Mouse (Mus musculus) cortical plate, adult 2 months (tissue): ENCODE measurements at regions not wholly inside any gene's neighbourhood (a gene's known extent, or its start where the extent isn't known, plus 50 kb on each side); places are given as distances from the start of the nearest gene placed in this dataset.

Experiments used
- H3K27ac ChIP-seq: fragments of 200-500 bp; 2 replicates; pipeline ENCODE4 v1.5.1; 2012; ENCODE audit warnings: low read length, control low read depth, inconsistent platforms; ENCODE audit not compliant: insufficient read depth
- H3K4me1 ChIP-seq: fragments of 200-500 bp; 2 replicates; pipeline ENCODE4 v1.6.1; 2011; ENCODE audit warnings: low read length; ENCODE audit not compliant: control insufficient read depth, insufficient read depth
- H3K4me3 ChIP-seq: fragments of 200-500 bp; 2 replicates; pipeline ENCODE4 v1.5.1; 2011; ENCODE audit warnings: mild to moderate bottlenecking, low read length, control low read depth; ENCODE audit not compliant: insufficient read depth
- CTCF ChIP-seq: fragments of 200-500 bp; IDR thresholded peaks from 2 replicates; pipeline ENCODE4 v1.5.1; 2011; ENCODE audit warnings: mild to moderate bottlenecking, control low read depth, low read length; ENCODE audit not compliant: insufficient read depth; ENCODE audit errors: extremely low read depth
- POLR2A ChIP-seq: fragments of 200-500 bp; IDR thresholded peaks from 2 replicates; pipeline ENCODE4 v1.6.1; 2011; ENCODE audit warnings: mild to moderate bottlenecking, low read length, control low read depth; ENCODE audit not compliant: insufficient read depth; ENCODE audit errors: extremely low read depth

DNA sequence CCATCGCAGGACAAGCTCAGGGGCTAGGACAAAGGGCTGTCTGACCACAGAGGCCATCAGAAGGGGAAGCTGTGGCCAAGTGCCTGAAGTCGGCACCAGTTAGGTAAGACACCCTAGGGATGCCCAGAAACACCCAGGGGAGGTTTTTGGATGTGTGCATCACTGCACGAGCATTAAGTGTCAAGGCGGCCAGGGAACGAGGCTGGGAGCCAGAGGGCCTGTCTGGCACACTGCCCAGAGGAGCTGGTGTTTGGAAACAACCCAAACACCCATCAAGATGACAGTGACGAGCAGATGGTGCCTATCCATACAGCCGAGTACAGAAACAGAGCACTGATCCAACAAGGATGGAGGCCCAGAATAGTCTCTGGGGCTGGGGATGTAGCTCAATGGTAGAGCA is 130.0 kb downstream of the Rybp start:
- H3K4me1 ChIP-seq, result no peaks in the 10 kb centered on the region
- H3K4me3 ChIP-seq, result no peak overlapping the region
- no peak for TF ChIP-seq POLR2A
- no peak for TF ChIP-seq CTCF
- H3K27ac ChIP-seq, result no peak overlapping the region

DNA sequence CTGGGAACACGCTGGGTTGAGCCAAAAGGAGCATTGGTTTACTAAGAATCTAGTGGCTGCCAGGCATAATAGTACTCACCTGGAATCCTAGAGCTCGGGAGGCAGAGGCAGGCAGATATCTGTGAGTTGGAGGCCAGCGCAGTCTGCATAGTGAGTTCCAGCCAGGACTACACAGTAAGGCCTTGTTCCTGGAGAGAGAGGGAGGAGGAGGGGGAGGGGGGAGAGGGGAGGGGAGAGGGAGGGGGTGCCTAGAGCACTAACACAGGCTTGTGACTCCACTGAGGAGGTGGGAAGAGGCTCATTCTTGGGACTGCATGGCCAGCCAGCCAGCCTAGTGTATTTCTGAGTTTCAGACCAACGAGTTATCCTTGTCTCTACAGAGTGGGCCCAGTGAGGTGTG is 131.1 kb downstream of the Rybp start:
- H3K4me1 ChIP-seq, result no peaks in the 10 kb centered on the region
- TF ChIP-seq POLR2A, result no peak
- TF ChIP-seq CTCF, result no peak
- H3K27ac ChIP-seq, result no peak overlapping the region
- H3K4me3 ChIP-seq, result no peak overlapping the region

DNA sequence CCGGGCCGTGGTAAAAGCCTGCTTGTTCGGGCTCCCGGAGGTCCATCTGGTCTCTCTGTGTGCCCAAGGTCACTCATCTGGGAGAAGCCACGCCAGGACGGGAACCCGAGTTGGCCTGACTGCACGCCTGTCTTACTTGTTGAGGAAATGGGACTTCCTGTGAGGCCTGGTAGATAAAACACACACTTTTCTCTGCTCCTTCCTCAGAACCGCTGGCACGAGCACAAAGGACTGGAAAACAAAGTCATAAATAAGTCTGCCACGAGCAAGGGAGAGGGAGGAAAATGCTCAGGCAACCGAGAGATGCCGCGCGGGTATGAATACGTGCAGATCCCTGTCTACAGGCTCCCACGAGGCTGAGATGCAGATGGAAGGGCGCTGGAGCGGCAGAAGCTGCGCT is 131.6 kb downstream of the Rybp start:
- TF ChIP-seq POLR2A (no peak), CTCF (no peak)
- Histone ChIP-seq H3K27ac (no peak overlapping the region), H3K4me3 (no peak overlapping the region), H3K4me1 (no peaks in the 10 kb centered on the region)

- Histone ChIP-seq H3K4me1 (no peaks in the 10 kb centered on the region), H3K4me3 (no peak overlapping the region), H3K27ac (no peak overlapping the region)
- no peak for TF ChIP-seq POLR2A
- no peak for TF ChIP-seq CTCF
Observed at GRCm38 (mm10) chr6:100151447-100151846, 135.8 kb downstream of the Rybp start.

DNA sequence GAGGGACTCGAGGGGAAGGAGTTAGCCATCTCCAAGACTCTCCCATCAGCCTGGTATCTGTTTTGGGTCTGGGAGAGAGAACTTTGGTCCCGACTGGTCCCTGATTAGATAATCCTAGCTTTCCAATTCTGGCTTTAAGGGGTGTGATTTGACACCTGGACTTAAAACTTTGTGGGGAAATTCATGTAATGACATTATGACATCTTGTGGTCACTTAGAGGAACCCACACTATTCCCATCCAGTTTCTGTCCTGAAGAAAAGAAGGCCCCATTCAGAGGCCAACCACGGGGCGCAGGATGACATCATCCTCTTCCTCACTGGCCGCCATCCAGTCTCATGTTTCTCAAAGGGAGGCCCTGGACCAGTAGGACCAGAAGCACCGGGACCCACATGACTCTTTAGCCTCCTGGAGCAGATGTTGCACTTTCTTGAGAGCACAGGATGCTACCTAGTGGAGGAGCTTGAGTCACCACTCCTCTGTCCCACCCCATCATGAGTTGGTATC is 136.5 kb downstream of the Rybp start:
- no peak overlapping the region for H3K27ac ChIP-seq
- no peaks in the 10 kb centered on the region for H3K4me1 ChIP-seq
- TF ChIP-seq POLR2A (no peak), CTCF (no peak)
- H3K4me3 ChIP-seq, result no peak overlapping the region

- TF ChIP-seq POLR2A, result no peak
- no peak for TF ChIP-seq CTCF
- Histone ChIP-seq H3K4me1 (no peaks in the 10 kb centered on the region), H3K27ac (no peak overlapping the region), H3K4me3 (no peak overlapping the region)
Observed at GRCm38 (mm10) chr6:100149458-100149852, 137.8 kb downstream of the Rybp start.

DNA sequence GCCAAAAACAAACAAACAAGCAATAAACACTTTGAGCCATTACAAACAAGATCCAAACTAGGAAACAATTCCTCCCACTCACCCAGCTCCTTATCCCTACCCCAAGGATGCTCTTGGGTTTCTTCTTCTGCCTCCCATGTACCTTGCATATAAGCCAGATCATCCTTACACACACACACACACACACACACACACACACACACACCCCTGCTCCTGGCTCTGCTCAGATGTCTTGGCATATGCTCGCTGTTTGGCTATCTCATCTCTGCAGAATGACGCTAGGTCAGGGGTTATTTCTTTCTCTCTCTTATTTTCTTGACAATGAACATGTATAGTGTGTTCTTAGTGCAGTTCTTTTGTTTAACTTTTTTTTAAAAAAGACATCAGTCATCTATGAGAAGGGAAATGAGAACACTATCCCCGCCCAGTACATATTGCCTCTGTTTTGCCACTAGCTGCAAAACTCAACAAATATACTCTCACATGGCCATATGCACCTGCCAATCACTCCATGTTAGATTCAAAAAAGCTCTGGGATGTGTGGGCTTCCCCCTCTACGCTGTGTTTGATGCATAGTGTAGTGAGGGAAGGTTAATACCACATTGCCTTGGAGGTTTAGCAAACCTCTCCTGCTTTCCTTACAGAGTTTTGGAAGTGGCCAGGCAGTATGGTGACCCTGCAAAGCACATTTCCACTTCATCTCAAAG is 138.4 kb downstream of the Rybp start:
- TF ChIP-seq CTCF (no peak), POLR2A (no peak)

DNA sequence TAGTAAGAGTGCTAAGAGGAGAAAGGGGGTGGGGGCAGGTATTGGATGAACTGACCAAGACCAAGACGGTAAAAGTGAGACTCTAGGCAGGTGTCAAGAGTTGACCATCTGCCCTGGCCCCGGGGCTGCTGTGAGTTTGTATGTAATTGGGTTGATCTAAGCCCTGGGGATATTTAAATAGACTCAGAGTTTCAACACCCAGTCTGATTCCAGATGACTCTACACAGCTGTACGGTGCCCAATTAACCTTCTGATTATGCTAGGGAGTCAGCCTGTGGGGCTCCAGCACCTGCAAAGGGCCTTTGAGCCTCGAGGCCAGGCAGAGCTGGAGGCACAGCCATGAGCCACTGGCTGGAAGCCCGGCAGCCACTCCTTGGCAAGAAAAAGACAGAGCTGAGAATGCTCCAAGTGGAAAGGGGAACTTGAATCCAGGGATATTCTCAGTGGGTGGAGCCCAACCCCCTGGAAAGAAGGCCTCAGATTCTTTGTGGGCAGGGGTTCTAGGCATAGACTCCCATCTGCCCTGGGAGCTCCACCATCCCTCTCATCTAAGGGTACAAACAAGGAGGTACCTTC is 140.8 kb downstream of the Rybp start:
- Histone ChIP-seq H3K4me1 (peaks cover 1% of the 10 kb centered on the region; the same call in 1 of the 2 replicates), H3K4me3 (no peak overlapping the region), H3K27ac (no peak overlapping the region)
- TF ChIP-seq POLR2A (no peak), CTCF (no peak)

More for the DNA sequence above, 138.4 kb downstream of the Rybp start:
- Histone ChIP-seq H3K4me1 (no peaks in the 10 kb centered on the region), H3K27ac (no peak overlapping the region), H3K4me3 (no peak overlapping the region)

GRCm38 (mm10) chr6:100145869-100146268 is 141.4 kb downstream of the Rybp start:
- TF ChIP-seq CTCF, result no peak
- no peak for TF ChIP-seq POLR2A
- no peak overlapping the region for H3K27ac ChIP-seq
- H3K4me3 ChIP-seq, result no peak overlapping the region
- peaks cover 1% of the 10 kb centered on the region; the same call in 1 of the 2 replicates for H3K4me1 ChIP-seq

- TF ChIP-seq CTCF, result no peak
- no peak for TF ChIP-seq POLR2A
- H3K27ac ChIP-seq, result no peak overlapping the region
Observed at GRCm38 (mm10) chr6:100144544-100145287, 142.6 kb downstream of the Rybp start.

More at GRCm38 (mm10) chr6:100144544-100145287, 142.6 kb downstream of the Rybp start:
- Histone ChIP-seq H3K4me1 (peaks cover 1% of the 10 kb centered on the region; the same call in 1 of the 2 replicates), H3K4me3 (no peak overlapping the region)
